Mouse (Mus musculus) thymus, postnatal 25 days (tissue): ENCODE measurements around the gene Fam204a.
A peak's percentile ranks its signal among the peaks of the same experiment; 100 is the strongest.

Experiments
- DNase-seq: peaks from one replicate; pipeline ENCODE4 v3.0.0; 2022

Gene Fam204a

DNA sequence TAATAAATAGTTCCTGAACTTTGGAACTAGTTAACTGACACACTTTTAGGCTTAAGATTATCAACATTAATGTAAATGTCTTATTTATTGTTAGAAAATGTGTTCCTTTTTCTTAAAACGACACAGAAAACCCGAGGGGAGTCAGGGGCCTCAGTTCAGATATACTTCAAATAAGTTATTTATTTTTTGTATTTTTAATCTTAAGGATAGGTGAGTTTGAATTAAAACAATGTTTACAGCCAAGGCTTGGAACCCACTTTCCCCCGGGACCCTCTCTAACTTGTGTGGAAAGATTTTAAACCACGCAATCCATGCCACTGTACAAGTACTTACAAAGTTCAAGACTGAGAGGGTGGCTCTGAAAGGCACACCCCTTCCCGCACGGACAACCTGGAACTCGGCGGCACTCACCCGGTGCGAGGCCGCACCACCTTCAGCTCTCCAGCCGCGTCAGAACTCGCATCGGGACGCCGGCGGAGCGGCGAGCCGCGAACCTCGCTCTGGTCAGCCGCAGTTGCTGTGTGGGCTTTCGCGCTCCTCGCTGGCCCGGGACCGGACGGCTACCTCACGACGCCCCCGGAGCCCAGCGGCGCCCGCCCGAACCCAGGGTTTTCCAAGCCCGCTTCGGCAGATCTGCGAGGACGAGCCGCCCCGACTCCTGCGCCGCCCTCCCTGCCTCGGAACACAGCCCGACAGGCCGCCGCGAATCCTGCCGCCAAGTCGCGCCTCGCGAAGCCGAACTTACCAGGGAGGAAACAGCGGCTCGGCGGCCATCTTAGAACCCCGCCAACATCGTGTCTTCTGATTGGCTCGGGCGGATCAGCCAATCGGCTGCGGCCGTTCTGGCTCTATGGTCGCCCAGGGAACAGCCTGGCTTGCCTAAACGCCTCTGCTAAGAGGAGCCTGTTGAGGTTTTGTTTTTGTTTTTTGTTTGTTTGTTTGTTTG is at the start of gene Fam204a:
Gene Fam204a, minus strand, starts transcription at position 803 of the 946 bp plus-strand sequence.
- peak; percentile 96 for DNase-seq

DNA sequence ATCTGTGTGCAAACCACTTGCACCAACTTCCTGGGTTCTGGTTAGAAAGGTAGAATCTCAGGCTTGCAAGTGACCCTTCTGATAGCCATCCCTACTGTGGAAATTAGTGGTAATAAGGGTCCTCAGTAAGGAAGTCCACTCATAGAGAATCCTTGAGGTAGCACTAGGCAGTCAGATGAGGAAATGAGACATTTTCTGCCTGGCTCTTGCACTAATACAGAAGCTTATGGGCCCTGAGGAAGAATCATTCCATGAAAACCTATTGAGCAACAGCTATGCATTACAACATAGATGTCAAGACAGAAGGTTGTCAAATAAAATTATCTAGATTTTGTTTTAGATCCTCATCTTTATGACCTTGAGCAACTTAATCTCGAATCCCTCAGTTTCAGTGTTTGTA is 39.3 kb upstream of the Fam204a start:
- DNase-seq = no peak

DNA sequence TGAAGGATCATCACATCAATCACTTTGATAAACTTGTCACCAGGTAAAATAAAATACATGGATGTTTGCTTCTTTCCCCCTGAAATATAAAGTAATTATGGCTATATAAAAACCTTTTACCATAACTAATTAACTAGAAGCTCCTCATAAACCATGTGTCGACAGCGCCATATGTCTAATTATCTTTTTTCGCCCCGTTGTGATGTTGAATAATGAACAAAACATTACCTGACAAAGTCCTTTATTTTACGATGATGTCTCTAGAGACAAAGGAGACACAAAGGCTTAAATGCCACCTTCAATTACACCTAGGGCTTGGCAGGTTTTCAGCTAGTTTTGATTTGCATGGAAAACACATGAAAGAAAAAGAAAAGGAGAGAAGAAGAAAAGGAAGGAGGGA is 34.2 kb upstream of the Fam204a start:
- no peak for DNase-seq

DNA sequence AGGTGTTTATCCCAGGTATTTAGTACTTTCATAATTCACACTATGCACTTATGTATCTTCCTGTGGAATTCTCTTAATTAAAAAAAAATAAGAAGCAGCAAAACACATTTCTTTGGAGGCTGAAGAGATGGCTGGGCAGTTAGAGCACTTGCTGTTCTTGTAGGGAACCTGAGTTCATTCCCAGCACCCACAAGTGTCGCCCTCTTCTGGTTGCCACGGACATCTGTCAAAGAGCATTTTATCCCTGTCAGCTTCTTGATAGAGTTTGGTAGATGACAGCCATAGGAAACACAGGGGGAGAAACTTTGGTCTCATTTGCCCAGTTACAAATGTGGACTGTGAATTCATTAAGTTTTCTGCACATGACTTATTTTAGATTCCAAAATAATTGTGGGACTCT is 25.5 kb upstream of the Fam204a start:
- peak; percentile 3 for DNase-seq

DNA sequence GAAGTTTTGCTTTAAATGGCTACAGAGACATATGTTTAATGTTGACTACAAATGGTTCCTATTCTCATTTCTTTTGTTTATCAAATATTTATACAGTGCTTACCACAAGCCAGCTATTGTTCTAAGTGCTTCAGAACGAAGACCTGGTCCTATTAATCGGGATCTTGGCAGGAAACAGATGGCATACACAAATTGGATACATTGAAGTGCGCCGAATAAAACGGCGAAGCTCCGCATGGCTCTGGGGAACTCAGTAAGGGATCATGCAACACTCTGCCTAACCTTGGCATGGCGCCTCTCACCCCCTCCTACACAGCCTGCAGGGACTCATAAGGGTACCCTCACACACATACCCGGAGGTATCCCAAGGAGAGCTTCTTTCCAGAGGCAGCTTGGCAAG is 24.7 kb upstream of the Fam204a start:
- DNase-seq = no peak

DNA sequence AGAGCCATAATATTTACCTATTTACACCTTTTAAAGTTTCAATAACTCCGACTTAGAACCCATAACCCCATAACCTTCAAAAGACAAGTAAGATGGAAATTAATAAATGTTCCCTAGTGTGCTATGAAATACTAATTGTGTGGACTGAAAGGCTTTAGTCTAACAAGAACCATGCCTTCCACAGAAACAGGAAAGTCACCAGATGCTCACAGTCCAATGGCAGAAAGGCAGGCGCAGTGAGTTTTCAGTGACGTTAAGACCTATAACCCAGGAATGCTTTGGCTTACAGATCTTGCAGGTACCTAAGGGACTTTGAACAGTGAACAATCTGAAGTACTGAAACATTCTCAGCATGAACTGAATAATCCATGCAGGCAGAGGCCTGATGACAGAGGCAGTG is 18.7 kb upstream of the Fam204a start:
- no peak for DNase-seq

DNA sequence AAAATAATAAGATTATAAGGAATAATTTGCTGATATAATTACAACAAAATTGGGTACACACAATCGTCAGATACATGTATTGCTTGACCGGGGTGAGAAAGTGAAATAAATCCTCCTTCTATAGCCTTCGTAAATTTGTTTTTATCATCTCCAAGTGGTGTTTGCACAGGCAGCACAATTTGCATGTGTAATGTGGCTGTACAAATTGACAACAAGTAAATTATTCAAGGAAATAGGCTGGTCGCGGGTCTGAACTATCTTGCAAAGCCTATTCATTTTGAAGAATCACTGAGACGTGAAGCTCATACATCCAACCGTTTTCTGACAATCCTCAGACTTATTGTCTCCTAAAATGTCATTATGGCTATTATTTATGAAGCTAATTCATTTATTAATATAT is 16.1 kb upstream of the Fam204a start:
- DNase-seq = no peak

DNA sequence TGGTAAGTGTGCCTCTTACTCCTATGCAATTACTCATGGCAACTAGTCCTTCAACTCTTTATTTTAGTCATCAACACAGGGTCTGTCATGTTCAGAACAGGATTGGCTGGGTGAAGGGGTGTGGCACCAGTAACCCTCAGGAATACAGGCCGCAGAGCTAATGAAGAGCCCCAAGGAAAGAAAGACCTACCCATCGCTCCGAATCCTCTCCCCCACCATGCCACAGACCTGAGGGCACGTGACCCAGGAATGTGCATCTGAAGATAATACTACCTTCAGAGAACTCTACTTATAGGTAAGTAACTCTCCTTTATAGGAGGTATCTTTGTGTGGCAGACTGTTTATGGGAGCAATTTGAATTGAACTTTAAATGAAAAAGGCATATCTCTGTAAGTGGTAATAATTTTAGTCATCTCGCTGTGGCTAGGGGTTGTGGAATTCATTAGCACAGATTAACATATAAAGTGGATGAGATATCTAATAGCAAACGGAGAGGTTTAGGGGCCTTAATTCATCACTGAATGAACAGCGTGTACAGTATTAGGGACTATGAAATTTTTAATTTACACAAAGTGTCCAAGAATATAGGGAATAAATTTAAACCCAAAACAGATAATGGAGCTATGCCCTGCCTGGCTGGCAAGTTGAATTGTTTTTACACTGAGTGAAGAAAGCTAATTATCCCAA is 15.6 kb upstream of the Fam204a start:
- no peak for DNase-seq

DNA sequence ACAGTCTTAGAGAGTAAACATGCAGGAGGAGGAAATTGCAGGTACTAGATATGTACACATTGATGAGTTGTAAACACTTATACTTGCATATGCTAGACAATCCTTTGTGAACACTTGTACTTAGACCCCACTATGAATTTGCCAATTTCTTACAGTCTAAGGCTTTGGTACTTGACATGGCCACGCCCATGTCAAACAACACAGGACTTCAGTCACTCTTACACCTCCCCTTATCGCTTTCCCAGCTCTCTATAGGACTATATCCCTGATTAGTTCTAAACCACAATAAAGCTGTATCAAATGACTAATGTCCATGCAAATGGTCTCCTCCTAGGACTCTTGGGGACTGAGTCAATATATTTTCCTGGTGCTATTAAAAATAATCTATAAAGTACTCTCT is 5.0 kb upstream of the Fam204a start:
- no peak for DNase-seq

DNA sequence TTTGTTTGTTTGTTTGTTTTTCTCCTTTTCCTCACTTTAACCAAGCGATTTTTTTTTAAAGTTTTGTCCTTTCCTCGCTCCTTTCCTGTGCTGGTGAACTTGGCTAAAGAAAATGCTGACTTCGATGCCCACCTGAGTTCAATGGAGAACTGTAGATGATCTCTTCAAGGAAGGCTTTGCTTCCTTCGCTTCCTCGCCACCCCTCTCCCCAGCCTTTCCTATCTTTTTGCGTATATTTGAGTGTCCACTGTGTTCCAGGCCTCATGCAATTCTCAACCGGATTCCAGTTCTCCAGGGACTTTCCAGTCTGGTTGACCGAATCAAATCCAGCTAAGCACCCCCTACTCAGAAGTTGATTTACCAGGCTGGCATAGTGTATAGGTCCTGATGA is 339 bp upstream of the Fam204a start:
- DNase-seq = no peak

DNA sequence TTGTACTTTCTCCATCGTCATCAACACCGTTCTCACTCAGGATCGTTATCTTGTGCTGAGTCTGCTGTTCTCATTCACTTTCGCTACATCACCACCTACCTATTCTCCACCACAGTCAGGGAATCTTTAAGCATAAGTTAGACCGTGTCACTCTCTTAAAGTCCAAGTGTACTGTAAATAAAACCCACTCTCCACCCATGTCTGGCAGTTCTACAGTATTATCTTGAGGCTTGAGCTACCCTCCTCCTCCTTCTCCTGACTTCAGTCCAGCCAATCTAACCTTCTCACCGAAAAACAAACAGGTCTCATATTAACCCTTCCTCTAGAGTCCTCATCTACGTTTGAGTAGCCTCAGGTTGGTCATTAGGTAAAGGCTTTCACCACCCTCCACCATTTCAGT is 7.1 kb downstream of the Fam204a start:
- DNase-seq = no peak

DNA sequence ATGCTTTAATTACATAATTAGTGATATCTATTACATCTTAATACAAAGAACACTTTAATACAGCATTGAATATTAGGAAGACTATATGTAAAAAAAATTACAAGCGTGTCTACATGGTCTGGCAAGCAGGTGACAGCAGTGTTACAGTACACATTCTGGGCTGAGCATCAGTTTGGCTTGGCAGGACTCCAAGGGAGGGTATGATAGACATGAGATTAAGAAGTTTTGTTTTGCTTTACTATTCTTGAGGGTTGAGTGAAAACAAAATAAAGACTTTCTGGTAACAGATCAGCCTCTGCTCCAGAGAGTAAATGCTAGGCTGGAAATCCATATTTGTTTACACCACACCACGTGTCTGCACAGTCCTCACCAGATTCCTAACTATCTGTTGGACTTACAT is 8.5 kb downstream of the Fam204a start:
- DNase-seq = no peak

DNA sequence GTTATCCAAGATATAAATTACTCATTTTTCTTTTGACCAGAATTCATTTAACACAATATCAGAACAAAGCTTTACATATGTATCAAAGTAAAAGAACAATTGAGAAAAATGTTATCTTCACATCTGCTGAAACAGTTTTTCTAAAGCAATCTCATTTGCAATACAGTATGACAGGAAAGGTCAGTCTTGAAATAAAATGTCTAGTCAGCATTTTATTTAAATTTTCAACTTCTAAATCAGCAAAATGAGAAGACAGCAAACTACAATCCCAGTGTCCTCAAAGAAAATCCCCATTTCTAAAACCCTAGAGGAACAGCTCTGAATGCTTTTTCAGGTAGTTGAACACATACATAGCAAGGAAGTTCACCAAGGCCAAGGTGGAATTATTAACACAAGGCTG is 18.3 kb downstream of the Fam204a start:
- DNase-seq = no peak

DNA sequence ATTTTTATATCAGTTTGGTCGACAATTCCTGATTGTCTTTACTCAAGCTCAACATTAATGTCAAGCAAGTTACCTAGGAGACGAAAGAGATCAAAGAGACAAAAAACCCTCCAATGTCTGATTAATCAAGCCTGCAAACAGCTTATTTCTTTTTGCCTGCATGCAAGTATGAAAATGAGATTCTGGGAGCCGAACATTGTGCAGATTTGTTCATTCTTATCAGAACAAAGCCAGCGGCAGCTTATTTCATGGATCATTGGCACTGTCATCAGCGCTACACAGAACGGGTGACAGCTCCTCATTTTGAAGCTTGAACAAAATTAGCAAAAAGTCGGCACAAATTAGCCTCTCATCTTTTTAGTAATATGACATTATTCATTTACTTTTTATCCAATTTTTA is 22.3 kb downstream of the Fam204a start:
- DNase-seq = no peak

DNA sequence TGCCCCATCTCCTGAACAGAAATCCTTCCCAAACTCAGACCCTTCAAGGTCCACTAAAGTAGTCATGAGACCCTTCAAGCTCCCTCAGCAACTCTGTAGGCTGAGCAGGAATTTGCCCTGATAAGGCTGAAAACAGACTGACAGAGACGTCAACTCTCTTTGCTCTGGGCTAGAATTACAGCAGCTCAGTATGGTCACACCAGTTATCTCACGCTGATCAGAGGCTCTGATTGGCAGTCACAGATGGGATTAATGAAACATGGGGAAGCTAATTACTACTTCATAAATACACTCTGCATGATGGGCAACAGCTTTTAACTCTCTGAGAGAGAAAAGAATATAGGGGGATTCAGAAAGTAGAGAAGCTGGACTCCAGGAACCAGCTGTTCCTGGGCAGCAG is 26.2 kb downstream of the Fam204a start:
- no peak for DNase-seq

DNA sequence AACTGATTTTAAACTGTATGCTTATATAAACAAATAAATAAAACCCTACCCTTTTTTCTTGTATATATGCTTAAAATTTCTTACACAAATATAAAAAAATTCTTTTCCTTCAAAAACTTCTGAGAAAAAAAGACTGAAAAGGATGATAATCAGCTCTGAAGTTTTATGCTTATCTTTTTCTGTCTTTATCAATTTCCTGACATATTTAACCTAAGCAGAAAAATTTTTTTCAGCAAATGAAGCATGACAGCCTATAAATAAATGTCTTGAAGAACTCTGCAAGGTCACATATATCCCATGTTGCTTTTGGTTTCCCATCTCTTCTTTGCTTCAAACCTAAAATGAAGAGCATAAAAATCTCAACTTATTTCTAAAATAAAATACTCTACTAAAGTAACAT is 27.3 kb downstream of the Fam204a start:
- no peak for DNase-seq

DNA sequence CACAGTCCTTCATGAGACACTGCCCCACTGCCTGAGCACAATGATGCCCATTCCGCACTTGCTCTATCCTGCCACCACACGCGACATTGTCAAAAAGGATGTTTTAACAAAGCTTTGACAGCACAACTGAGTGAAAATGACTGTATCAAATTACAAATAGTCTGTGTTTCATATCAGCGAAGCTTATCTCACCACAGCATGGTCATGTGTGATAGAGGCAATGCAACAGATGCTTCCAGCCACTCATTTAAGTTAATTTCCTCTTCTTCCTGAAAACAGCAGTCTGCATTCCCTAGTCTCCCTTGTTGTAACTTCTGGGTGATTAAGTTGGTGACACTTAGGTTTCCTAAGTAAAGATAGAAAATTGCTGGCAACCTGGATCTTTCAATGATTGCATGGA is 33.7 kb downstream of the Fam204a start:
- DNase-seq = no peak

DNA sequence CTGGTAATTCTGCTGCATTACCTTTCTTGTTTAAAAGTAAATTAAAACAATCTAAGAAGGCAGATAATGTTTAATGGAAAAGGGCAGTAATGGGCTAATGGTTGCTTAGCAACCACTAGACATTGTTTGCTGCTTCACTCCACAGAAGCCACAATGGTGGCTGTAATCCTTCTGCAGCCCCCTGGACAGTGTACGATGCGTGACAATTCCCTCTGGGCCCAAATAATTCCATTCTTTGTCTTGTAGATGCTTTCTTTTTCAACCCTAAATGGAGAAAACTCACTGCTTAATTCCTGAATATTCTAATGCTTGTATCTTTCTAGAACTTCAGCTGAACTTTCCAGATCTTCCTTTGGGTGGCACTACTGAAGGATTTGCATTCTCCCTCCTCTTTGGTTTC is 37.3 kb downstream of the Fam204a start:
- no peak for DNase-seq

DNA sequence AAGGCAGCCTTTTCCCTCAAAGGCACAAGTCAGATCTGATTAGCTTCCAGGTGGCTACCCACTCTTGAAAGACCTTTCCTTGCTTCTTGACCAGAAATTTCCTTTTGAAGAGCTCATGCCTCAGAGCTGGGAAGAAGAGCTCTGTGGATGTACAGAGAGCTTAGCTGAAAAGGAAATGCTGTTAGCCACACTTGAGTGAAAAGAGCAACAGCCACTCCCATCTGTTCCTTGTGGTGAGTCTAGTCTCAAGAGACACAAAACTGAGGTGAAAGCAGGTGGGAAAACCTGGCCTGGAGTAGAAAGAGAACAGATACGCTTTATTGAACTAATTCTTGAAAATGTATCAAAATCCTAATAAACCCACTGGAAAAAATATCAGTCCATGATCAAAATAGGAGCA is 43.6 kb downstream of the Fam204a start:
- DNase-seq = peak; percentile 55

DNA sequence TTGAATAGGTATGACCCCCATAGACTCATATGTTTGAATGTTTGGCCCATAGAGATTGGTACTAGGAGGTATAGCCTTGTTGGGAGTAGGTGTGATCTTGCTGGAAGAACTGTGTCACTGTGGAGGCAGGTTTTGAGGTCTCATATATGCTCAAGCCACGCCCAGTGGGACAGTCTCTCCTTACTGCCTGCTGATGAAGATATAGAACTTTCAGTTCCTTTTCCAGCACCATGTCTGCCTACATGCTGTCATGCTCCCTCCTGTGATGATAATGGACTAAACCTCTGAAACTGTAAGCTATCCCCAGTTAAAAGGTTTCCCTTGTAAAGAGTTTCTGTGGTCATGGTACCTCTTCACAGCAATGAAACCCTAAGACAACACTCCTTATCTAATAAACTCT is 44.3 kb downstream of the Fam204a start:
- DNase-seq = no peak

DNA sequence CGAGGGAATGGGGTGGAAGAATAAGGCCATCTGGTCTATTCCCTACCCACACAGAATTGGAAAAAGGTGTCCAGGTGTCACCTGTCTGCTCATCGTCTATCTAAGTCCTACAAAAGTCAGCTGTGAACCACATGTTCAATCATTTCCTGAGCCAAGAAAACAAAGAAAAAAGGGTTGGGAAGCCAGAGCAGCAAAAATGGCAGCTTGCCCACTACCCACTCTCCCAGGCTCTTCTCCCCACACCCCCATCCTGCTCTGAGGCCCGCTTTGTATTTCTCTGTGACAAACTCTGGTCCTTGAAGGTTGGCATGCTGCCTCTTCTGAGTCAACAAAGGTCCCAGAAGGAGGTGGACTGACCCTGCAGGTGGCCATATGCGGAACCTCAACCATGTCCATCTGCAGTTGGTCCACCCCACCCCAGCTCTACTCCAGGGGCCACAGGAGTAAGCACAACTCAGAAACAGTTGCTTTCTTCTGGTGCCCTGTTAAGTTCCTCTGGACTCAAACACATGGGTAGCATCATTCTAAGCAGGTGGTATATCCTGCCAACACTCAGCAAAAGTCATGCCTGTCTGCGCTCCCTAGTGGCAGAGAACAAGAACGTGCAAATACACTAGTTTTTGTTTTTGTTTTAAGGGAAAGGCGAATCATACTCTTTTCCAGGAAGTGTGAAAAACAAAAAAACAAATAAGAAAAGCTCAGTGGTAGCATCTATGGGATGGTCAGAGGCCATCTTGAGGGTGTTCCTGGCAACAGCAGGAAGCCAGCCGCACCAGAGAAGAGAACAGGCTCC is 47.5 kb downstream of the Fam204a start:
- DNase-seq = no peak

DNA sequence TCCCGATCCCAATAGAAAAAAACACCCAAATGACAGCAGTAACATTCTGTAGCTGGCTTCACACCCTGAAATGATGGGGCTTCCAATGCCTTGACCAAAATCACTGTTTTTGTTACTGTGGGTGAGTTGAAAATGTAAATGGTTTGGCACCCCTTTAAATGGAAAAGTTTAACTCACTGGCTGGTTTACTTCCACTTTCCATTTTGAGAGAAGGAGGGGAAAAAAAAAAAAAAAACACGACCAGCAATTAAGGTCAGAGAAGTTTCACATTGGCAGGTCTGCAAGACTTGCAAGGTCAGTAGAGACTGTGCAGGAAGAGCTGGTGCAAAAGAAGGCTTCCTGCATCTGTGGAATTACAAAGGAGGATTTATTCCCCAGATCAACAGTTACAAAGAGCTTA is 61.1 kb downstream of the Fam204a start:
- DNase-seq = no peak

DNA sequence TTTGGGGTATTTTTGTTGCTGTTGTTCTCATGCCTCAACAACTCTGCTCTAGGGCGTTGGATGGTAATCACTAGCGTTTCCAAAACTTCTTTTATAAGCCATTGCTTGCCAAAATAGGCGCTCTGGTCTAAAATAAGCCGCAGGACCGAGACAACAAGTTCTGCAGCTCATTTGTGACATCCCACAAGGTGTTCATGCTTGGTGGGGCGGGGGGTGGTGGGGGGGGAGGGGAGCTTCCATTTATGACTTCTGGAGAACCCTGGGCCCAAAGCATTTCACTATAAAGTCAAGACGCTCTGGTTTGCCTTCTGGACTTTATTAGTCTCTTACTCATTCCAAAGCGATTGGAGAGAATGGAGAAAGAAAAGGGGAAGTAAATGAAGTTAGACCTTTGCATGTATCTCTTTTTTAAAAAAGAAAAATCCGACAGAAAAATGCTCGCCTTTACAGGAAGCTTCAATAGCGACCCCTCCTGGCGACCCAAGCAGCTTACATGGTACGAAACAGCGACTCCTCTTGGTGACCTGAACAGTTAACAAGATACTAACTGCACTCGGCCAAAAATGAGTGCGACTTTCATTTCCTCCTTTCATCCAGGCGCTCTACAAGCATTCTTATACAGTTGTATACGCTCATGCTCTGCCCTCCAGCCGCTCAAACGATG is 65.8 kb downstream of the Fam204a start:
- peak; percentile 70 for DNase-seq
